Mouse (Mus musculus): ENCODE data around the gene Krt80. TPM values are rescaled to one million over a fixed set of nuclear protein-coding genes. Genes with fewer than 3 reads are reported as not detected.

The Krt80 gene
- 1 to 10 TPM; 1.6 to 1.9 TPM for total RNA-seq (2021)
- long read RNA-seq, experiment 1, result 0 reads
- long read RNA-seq, experiment 2, partial matches to known transcripts, result 1 of 4 reads
- long read RNA-seq, experiment 2, other reads (novel, unspliced or antisense), result 0 of 4 reads

GRCm38 (mm10) chr15:101370101-101370911, at the start of gene Krt80:
Krt80 (minus strand) TSS chr15:101370162.
- peak; percentile 82 for DNase-seq

GRCm38 (mm10) chr15:101418950-101419349, 49.0 kb upstream of the Krt80 start:
- DNase-seq, result no peak

- DNase-seq, result no peak
These were observed 45.0 kb upstream of the Krt80 start for GRCm38 (mm10) chr15:101414807-101415565.

- peak; percentile 51 for DNase-seq
These were observed 44.1 kb upstream of the Krt80 start for GRCm38 (mm10) chr15:101413916-101414635.

- DNase-seq, result no peak
These were observed 42.2 kb upstream of the Krt80 start for GRCm38 (mm10) chr15:101412188-101412587.

GRCm38 (mm10) chr15:101410775-101411174, 40.8 kb upstream of the Krt80 start, which contains the start of gene Krt7:
Krt7 (plus strand) TSS chr15:101411043.
- no peak for DNase-seq

GRCm38 (mm10) chr15:101398269-101398668, 28.3 kb upstream of the Krt80 start:
- no peak for DNase-seq

- no peak for DNase-seq
These were observed 27.7 kb upstream of the Krt80 start for GRCm38 (mm10) chr15:101397683-101398082.

GRCm38 (mm10) chr15:101396921-101397320, 27.0 kb upstream of the Krt80 start:
- no peak for DNase-seq

GRCm38 (mm10) chr15:101396466-101396865, 26.5 kb upstream of the Krt80 start:
- no peak for DNase-seq

- DNase-seq, result no peak
These were observed 24.9 kb upstream of the Krt80 start for GRCm38 (mm10) chr15:101394908-101395307.

GRCm38 (mm10) chr15:101392251-101392650, 22.3 kb upstream of the Krt80 start:
- DNase-seq, result no peak

GRCm38 (mm10) chr15:101390203-101390602, 20.2 kb upstream of the Krt80 start:
- no peak for DNase-seq

- DNase-seq, result no peak
These were observed 18.1 kb upstream of the Krt80 start for GRCm38 (mm10) chr15:101388034-101388541.

- DNase-seq, result no peak
These were observed 17.2 kb upstream of the Krt80 start for GRCm38 (mm10) chr15:101387176-101387575.

- DNase-seq, result peak; percentile 68
These were observed 15.1 kb upstream of the Krt80 start for GRCm38 (mm10) chr15:101385064-101385463.

- no peak for DNase-seq
These were observed 14.6 kb upstream of the Krt80 start for GRCm38 (mm10) chr15:101384610-101385009.

- DNase-seq, result peak; percentile 70
These were observed 12.8 kb upstream of the Krt80 start for GRCm38 (mm10) chr15:101382811-101383210.

GRCm38 (mm10) chr15:101381758-101382157, 11.8 kb upstream of the Krt80 start:
- peak; percentile 44 for DNase-seq

GRCm38 (mm10) chr15:101378646-101379045, 8.7 kb upstream of the Krt80 start:
- DNase-seq, result no peak

GRCm38 (mm10) chr15:101376776-101377061, 6.8 kb upstream of the Krt80 start:
- DNase-seq, result no peak

Data from gastrocnemius, postnatal 25 days (tissue).